Mouse (Mus musculus) embryonic fibroblast, embryonic 13.5 days (primary cell): Measurements from ENCODE around the gene Acsm1. TPM values are rescaled to one million over a fixed set of nuclear protein-coding genes. Genes with fewer than 3 reads are reported as not detected.

Experiments
- H3K27ac ChIP-seq: 2 replicates; pipeline ENCODE4 v1.5.1; 2012; ENCODE audit warnings: low read length, control low read depth, inconsistent platforms; ENCODE audit not compliant: insufficient read depth
- H3K4me1 ChIP-seq: 2 replicates; pipeline ENCODE4 v1.6.1; 2011; ENCODE audit warnings: low read length; ENCODE audit not compliant: control insufficient read depth, insufficient read depth
- H3K4me3 ChIP-seq: 2 replicates; pipeline ENCODE4 v1.5.1; 2011; ENCODE audit warnings: mild to moderate bottlenecking, control low read depth, low read length; ENCODE audit not compliant: insufficient read depth
- CTCF ChIP-seq: IDR thresholded peaks from 2 replicates; pipeline ENCODE4 v1.5.1; 2011; ENCODE audit warnings: mild to moderate bottlenecking, control low read depth, low read length, moderate library complexity, borderline replicate concordance; ENCODE audit not compliant: insufficient read depth
- POLR2A ChIP-seq: IDR thresholded peaks from 2 replicates; pipeline ENCODE4 v1.6.1; 2011; ENCODE audit warnings: low read depth, mild to moderate bottlenecking, control low read depth, low read length, moderate library complexity
- polyA plus RNA-seq: library from polyadenylated mRNA; stranded (reverse); fragments of >200 nt; gene quantifications from 2 replicates; pipeline ENCODE4 v1.2.4, GENCODE M21; 2011; ENCODE audit warnings: low read depth; ENCODE audit not compliant: missing spikeins, insufficient read length

The Acsm1 gene
- polyA plus RNA-seq, 1 experiment, result not detected

DNA sequence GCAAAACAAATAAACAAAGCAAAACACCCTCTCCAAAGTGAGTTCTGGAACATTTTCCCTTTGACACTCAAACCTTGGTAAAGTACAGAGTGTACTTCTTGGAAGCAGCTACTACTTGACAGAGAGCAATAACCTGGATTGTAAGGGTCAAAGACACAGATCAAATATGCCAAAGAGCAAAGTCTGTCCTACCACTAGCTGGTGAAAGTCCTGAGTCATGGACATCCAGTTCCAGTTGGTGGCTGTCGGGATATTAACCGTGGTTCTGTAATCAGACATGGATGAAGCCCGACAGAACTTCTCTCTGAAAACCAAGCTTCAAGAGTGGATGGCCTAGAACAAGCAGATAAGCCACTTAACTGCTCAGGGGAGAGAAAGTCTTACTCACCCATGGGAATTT lies 61.1 kb downstream of the Acsm1 start:
- Histone ChIP-seq H3K27ac (no peak overlapping the region), H3K4me3 (no peak overlapping the region), H3K4me1 (no peaks in the 10 kb centered on the region)
- no peak for TF ChIP-seq CTCF
- TF ChIP-seq POLR2A, result no peak

DNA sequence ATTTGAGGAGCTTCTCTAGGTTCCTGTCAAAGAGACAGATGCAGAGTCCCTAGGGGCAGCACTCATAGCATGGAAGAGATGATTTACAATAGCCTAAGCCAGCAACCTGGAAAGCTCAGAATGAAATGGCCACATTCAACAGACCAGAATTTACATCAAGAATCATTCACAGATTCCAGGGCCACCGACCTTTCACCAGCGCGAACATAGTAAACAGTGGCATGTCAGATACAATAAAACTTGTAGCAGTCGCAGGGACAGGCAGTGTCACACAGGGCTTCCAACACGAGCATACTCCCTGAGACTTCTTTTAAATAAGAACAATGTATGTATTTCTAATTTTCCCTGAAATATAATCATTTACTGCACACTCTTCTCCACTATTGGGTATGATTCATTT lies 63.6 kb downstream of the Acsm1 start:
- Histone ChIP-seq H3K4me1 (no peaks in the 10 kb centered on the region), H3K4me3 (no peak overlapping the region), H3K27ac (no peak overlapping the region)
- no peak for TF ChIP-seq POLR2A
- TF ChIP-seq CTCF, result no peak

DNA sequence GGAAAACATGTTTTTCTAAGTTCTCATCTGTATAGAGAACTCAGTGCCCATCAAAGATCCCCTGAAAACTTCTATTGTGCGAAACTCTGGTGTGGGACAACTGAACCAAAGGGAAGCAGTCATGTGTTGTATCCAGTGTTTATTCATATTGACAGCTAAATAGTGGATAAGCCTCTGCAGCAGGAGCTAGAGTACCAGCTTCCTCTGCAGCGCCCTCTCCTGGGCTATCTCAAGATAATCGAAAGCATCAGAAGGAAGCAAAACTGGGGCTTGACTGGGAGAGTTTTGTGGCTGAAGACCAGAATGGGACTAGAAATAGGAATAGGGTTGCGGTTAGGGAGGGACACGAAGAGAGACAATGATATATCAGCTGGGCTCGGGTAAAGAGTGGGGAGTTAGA lies 64.1 kb downstream of the Acsm1 start:
- no peaks in the 10 kb centered on the region for H3K4me1 ChIP-seq
- TF ChIP-seq POLR2A, result no peak
- no peak for TF ChIP-seq CTCF
- H3K27ac ChIP-seq, result no peak overlapping the region
- no peak overlapping the region for H3K4me3 ChIP-seq

DNA sequence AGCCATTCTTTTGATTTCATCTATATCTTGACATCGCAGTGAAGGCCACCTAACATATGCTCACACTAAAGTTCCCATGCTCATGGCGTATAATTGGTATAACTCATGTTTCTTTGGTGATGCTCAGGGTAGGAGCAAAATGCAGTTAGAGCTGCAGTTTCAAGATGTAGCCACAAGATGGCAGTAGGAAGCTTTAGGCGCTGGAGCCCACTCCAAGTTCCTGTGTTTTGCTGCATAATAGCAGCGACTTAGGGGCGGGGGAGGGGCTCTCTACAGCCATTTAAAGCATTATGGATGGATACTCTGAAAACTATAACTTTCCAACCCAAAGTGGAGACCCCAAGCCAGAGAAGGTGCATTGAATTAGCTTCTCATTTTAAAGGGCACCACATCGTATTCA lies 66.6 kb downstream of the Acsm1 start:
- Histone ChIP-seq H3K4me3 (no peak overlapping the region), H3K4me1 (no peaks in the 10 kb centered on the region), H3K27ac (no peak overlapping the region)
- TF ChIP-seq CTCF, result peak; percentile 49; the same call in 1 of the 2 replicates
- no peak for TF ChIP-seq POLR2A

DNA sequence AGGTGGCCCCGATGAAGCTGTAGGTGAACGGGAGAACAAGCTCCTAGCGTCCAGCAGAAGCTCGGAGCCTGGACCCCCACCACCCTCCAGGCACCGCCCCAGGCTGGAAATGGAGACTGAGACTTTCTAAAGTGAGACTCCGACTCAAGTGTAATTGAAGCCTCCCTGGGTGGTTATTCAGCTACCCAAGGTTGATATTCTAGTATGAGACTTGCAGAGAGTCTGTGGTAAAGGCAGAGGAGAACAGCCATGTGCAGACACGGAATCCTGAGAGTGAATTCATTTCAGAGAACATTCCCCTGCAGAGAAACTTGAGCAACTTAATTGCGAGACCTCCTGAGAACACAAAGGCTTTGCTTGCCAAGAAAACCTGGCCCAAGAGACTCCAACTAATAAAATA lies 73.3 kb downstream of the Acsm1 start:
- no peak for TF ChIP-seq CTCF
- H3K4me3 ChIP-seq, result no peak overlapping the region
- H3K4me1 ChIP-seq, result no peaks in the 10 kb centered on the region
- H3K27ac ChIP-seq, result no peak overlapping the region

DNA sequence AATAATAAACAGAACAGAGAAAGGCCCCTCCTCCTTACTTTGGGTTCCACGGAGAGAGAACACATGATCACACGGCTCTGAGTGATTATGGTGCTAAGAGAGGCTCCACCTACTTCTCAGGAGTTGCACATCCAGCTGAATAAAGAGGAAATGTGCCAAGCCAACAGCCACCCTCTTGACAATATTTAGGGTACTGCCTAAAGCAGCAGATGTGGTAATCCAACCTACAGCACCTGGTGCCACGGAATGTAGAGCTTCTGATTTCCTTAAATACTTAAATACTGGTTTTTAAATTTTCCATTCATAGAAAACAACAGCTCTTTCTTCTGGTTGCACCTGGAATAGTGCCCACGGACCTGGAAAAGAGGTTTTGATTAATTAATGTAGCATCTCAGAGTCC lies 75.9 kb downstream of the Acsm1 start:
- no peak overlapping the region for H3K4me3 ChIP-seq
- H3K4me1 ChIP-seq, result no peaks in the 10 kb centered on the region
- no peak overlapping the region for H3K27ac ChIP-seq
- TF ChIP-seq CTCF (no peak), POLR2A (no peak)

DNA sequence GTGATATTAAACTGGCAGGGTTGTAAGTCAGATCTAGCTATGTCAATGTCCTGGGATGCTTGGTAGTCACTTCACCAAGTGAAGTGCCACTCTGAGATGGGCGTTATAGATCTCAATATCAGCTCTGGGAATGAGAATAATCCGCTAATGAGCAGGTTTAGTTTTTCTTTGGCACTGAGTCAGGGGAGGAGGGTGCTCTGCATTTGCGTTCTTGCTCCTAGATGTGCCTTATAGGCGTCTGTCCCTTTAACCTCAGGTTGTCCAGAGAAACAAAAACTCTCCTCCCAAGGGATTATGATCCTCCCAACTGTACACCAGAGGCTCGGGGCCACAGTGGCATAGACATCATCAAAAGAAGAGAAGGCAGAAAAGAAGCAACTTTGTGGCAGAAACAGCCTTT lies 82.9 kb downstream of the Acsm1 start, which contains the start of gene Acsm4:
Gene Acsm4 (plus strand): TSS at position 301 of the 400 bp plus-strand sequence.
- no peaks in the 10 kb centered on the region for H3K4me1 ChIP-seq

DNA sequence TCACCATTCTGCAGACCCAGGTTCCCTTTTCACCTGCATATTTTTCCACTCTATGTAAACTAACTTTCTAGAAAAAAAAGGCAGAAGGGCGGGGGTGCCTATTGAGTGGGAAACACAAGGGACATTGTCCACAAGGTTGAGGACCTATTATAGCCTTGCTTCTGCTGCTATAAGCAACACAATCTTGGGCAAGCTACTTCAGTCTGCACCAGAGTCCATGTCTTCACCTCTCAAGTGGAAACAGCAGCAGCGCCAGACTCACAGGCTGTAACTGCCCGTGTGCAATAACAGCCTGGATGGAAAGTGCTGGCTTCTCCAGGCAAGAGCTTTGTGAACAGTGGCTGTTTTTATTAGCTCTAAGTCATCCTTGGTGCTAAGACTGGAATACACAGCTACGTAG lies 85.5 kb downstream of the Acsm1 start:
- Histone ChIP-seq H3K4me1 (no peaks in the 10 kb centered on the region), H3K4me3 (no peak overlapping the region), H3K27ac (no peak overlapping the region)
- TF ChIP-seq CTCF (no peak), POLR2A (no peak)

More for the DNA sequence above, 82.9 kb downstream of the Acsm1 start, which contains the start of gene Acsm4:
- TF ChIP-seq POLR2A, result no peak
- no peak for TF ChIP-seq CTCF
- H3K27ac ChIP-seq, result no peak within 1 kb of the TSS
- no peak within 1 kb of the TSS for H3K4me3 ChIP-seq

DNA sequence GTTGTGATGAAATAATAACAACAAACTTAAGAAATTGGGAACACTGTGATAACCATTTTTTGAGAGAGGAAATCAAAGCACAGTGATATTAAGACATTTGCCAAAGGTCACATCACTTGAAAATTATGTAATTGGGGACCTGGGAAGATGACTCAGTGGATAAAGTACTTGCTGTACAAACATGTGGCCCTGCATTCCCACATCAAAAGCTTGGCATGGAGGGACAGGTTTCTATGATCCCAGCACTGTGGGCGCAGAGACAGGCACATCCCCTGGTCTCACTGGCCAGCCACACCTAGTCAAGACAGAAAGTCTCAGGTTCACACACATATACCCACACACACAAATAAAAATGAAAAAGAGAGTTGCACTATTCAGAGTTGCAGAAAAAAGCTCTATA lies 88.1 kb downstream of the Acsm1 start:
- Histone ChIP-seq H3K4me1 (no peaks in the 10 kb centered on the region), H3K4me3 (no peak overlapping the region), H3K27ac (no peak overlapping the region)
- no peak for TF ChIP-seq CTCF
- TF ChIP-seq POLR2A, result no peak

Other genes starting within 250 kb of the Acsm1 start
- gene Gp2, start 147.7 kb upstream of the Acsm1 start, polyA plus RNA-seq, result not detected in 2 replicates
- not detected in 2 replicates for gene Umod, start 127.7 kb upstream of the Acsm1 start, polyA plus RNA-seq
- not detected in 2 replicates for gene Acsm5, start 87.6 kb upstream of the Acsm1 start, polyA plus RNA-seq
- not detected in 2 replicates for gene Pdilt, start 83.5 kb upstream of the Acsm1 start, polyA plus RNA-seq
- gene Acsm2, start 52.7 kb upstream of the Acsm1 start, polyA plus RNA-seq, result 0.07 TPM in 1 of 2 replicates, not detected in the other
- not detected in 2 replicates for gene Acsm4, start 83.0 kb downstream of the Acsm1 start, polyA plus RNA-seq
- 34.3 and 40.6 TPM in 2 replicates for gene Thumpd1, start 113.8 kb downstream of the Acsm1 start, polyA plus RNA-seq
- gene Acsm3, start 153.9 kb downstream of the Acsm1 start, polyA plus RNA-seq, result not detected in 2 replicates
- gene Rexo5, start 187.0 kb downstream of the Acsm1 start, polyA plus RNA-seq, result 16.2 and 16.4 TPM in 2 replicates
- 14.2 and 18.8 TPM in 2 replicates for gene Eri2, start 187.0 kb downstream of the Acsm1 start, polyA plus RNA-seq